Mouse (Mus musculus): ENCODE data around the gene Gm28047.
A peak's percentile ranks its signal among the peaks of the same experiment; 100 is the strongest.
"Not testable (repeated sequence)": the region's sequence is repeated elsewhere in the genome, so short reads cannot be mapped to it uniquely, and the experiment has no call there.

Gm28047 gene

DNA sequence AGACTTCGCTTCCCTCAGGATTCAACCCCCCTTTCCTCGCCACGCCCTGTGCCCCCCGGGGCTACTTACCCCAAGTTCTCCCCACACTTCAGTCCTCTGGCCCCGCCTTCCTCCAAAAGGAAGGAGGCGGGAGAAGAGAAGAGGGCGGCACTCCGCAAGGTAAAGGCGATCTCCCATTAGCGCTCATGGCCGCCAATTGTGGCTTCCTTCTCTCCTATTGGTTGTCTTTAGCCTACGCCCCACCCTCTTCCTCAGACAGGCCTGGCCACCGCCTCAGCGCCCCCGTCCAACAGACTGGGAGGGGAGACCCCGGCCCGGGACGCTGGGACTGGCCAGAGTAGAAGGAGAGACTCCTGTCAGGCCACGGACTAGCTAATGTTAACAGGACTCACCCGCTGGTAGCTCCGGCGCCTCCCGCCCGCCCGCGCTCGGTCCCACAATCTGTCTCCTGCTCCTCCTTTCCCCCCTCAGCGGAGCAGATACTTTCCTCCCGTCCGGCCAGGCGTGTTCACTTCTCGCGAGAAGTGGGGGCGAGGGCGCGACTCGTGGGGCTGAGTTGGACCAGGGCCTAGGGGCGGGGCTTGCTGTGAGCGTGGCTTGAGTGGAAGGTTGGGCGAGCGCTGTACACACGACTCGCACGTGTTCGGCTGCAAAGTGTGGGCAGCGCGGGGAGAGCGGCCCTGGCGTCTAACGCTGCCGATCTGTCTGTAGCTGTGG is at the start of gene Gm28047, which contains the start of gene Atf7:
Gene Gm28047, minus strand, starts transcription at position 98 of the 717 bp plus-strand sequence.
Gene Atf7, minus strand, starts transcription at position 495 of the 717 bp plus-strand sequence.
- DNase-seq: peak; percentile 100

DNA sequence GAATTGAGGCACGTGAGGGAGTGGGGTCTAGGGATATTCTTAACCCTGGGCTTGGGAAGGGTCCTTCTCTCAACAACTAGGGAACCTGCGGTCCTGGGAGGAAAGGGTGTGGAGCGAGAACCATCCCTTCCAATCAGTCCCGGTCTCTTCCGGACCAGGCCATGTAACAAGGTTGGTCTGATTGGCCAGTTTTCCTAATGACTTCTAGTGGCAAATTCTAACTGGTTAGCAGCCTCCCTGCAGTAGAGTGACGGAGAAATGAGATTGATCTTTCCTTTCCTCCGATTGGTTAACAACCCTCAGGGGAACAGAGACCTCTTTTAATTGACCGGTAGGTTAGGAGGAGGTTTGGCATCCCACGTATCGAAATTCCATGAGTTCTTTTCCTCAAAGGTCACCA is 48.7 kb upstream of the Gm28047 start:
- DNase-seq: no peak

DNA sequence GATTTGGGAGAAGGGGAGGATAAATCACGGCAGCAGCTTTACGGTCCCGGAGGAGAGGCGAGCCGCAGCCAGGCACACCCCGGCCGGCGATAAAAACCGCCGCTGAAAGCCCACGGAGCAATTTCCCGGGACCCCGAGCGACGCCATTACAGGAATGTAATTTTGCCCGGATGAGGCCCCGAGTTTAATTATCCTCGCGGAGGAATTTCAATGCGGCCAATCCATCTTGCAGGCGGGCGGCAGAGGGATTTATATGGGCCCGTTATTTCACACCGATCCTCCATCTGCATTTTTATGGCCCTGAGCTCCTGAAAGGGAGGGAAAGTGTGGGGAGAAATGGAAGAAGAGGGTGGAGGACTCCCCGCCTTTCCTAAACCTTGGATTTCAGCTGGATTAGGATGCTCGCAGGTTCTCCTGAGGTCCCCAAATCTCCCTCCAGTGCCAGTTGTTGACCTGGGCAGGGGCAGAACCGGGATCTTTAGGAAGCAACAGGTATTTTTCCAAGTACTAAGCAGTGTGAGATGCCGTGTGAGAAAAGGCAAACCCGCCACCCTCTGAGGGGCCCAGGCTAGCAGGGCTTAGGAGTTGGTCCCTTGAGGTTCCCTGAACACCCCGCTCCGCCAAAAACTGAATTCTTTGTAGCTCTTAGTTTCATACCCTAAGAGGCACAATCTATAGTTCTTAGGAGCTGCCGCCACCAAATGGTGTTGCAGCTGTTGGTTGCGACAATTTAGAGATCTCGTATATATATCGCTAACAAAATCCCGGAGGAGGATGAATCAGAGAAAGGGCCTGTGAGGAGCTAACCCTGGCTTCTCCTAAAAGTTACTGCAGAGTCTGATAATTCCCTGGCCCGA is 47.6 kb upstream of the Gm28047 start, which contains the start of gene Atp5g2:
Gene Atp5g2, minus strand, starts transcription at position 138 of the 857 bp plus-strand sequence.
- DNase-seq: peak; percentile 21

DNA sequence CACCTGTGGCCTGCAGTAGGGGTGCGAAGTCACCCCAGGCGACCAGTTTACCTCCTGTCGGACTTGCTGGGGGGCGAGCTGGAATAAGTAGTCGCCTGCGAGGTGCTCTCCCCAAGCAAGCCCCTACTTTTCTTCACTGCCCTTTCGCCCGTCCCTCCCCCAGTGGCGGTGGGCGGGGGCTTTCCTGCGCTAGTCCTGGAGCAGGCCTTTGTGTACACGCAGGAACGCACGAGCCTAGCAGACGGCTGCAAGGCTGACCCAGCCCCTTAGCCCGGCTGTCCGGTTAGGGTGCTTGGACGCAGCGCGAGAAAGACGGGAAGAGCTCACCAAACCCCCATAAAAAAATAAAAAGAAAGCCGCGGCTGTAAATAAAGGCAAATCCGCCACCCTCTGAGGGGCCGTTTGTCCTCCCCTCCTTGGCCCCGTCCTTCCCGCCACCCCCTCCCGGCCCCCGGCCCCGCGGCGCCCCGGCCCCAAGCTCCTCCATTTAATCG is 46.9 kb upstream of the Gm28047 start:
- peak; percentile 70 for DNase-seq

DNA sequence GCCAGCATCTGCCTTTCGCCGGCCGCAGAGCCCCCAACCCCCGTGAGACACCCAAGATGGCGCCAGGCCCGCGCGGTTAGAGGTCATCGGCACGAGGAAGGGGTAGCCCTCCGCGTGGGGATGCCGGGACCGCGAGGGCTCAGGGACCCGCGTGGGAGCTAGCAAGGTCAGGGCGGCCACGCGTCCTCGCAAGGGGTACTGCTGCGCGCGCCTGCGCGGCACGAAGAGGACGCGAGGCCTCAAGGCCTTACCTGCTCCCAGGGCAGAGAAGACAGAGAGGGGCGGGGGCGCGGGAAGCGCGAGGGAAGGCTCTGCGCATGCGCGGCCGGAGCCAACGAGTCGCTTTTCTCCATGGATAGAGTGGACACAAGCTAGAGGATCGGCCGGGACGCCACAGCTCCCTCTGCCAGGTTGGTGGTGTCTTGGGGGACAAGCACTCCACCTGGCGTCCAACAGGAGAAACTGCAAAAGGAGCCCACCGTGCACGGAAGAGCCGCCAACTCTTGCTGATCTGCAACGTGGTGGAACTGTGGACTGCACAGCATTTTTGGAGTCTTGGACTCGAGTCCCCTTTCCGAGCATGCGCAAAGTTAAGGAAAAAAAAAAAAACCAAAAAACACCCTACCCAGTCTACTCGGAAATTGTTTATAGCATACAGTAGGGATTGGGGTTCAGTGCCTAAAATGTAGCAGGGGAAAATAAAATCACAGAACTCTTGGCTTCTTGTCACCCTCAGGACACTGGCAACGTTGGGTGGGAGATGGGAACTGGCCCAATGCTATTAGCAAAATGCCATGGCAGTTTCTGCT is 46.1 kb upstream of the Gm28047 start:
- peak; percentile 98 for DNase-seq

DNA sequence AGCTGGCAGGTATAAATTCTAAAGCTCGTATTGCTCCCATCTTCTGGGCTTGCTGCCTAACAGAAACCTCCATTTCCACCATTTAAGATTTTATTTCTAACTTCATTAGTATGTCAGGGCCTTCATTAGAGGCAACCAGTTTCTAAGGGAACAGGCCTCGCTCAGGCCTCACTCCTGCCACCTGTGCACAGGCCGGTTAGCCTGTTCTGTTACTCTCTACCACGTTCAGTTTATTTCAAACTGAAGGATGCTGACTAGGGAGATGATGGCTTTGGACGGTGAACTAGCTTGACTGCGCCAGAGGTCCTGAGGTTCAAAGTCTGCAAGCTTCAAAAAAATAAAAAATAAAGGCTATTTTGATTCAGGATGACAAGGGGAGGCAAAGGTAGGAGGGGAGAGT is 45.4 kb upstream of the Gm28047 start:
- DNase-seq: no peak

DNA sequence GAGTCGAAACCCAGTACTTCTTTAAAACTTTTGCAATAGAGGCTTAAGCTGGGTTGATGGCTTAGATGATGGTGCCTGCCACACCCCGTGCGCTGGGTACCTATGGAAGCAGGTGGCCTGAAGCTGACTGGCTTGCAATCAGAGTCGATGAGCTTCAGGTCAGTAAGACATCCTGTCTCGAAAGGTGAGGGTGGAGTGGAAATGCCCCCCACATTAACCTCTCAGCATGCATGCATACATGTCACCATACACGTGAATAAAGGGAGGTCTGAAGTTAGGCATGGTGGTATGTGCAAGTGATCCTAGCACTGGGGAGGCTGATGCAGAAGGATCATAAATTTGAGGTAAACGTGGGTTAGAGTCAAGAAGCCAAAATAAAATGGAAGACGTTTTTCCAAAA is 44.7 kb upstream of the Gm28047 start:
- peak; percentile 4 for DNase-seq

DNA sequence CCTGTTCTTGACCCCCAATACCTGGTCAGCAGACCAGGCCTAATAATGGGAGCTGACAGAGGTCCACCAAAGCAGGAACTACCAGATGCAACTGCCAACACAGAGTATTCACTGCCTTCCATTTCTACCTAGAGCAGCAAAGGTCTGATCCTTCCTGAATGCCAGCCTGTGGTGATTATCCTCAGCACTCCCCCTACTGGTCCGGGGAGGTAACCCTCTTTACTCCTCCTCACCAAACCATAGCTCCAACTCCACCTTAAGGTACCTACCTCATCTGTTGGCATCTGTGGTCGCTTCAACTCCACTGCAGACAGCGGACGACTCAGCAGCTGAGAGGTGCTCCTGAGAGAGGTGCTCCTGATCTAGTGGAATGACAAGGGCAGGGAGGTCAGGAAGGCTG is 40.6 kb upstream of the Gm28047 start:
- peak; percentile 72 for DNase-seq

DNA sequence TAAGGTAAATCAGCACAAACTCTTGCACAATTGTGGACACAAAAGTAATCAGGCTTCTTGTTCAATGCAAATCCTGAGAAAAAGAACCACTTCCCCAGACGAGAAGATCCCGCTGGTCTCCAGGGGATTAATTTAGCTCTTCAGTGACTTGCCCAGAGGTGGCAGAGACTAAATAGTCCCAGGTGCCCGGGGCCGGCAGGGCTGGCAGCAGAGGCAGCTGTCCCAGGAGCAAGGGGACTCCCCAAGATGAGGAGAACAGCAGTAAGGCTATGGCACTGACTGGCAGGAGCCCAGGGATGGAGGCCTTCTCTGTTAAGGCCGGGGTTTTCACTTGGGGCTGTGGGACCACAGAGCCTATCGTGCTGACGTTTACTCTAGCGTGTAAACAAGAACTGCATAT is 39.0 kb upstream of the Gm28047 start:
- DNase-seq: no peak

DNA sequence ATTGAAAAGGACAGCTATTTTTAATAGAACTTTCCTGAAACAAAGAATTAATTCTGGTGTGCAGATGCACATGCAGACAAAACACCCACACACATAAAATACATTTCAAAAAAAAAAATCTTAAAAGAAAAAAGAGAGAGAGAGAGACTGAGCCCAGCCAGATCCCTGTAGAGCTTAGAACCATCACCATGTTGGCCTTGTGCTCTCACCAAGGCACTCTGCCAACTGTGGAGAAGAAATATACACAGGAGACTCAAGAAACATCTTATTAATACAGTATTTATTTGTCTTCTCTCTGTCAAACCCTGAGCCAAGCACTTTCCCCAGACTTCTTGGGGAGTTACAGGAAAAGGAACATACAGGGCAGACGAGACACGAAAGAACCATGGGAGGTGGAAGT is 37.7 kb upstream of the Gm28047 start:
- not testable (repeated sequence) for DNase-seq

DNA sequence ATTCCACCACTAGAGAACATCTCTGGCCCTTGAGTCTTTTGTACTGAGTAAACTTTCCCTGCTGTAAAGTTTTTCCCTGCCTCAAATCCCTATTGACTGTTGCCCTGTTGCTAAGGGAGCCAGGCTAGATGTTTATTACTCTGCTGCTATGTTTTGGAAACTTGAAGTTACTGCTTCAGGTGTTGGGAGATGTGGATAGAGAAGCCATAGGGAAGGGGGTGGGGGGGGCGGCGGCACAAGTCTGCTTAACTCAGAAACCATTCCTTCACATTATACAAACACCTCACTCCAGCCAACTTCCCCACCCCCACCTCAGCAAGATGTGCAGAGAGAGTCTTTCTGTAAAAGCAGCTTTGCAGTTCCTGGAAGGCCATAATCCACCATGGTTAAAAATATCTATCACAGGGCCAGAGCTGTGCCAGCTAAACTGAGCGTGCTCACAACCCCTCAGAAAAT is 33.1 kb upstream of the Gm28047 start:
- no peak for DNase-seq

DNA sequence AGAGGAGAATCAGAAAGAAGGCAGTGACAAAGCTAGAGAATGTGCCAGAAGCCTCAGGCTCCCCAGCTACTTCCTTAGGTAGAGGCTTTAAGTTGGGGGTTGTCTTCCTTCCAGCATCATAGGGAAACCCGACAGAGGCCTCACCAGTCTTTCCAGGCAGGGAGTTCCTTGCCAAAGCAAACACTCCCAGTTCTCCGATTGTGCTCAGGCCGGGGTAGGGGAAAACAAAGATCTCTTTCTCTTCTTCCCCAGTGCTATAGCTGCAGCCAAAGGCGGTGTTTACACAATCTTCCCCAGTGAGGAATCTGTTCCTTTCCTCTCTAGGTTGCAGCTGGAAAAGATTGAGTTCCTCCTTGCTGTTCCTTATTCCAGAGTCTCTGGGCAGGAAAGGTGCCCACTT is 31.8 kb upstream of the Gm28047 start:
- no peak for DNase-seq

DNA sequence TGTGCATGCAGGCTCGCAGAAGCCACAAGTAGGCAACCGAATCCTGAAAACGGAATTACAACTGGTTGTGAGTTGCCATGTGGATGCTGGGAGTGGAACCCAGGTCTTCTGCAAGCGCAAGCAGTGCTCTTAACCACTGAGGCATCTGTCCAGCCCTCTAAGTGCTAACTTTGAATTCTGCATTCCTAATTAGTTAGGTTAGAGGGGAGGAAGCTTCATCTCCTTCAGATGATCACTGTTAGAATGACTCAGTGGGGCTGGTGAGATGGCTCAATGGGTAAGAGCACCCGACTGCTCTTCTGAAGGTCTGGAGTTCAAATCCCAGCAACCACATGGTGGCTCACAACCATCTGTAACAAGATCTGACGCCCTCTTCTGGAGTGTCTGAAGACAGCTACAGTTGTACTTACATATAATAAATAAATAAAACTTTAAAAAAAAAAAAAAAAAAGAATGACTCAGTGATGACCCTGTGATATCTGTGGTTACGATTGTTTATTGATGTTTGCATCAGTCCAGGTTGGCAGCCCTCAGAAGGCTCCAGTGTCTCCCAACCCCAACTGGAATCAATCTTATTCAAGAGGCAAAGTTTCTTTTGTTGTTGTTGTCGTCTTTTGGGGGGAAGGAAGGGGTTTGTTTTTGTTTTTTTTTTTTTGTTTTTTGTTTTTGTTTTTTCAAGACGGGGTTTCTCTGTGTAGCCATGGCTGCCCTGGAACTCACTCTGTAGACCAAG is 27.2 kb upstream of the Gm28047 start:
- DNase-seq: not testable (repeated sequence)

DNA sequence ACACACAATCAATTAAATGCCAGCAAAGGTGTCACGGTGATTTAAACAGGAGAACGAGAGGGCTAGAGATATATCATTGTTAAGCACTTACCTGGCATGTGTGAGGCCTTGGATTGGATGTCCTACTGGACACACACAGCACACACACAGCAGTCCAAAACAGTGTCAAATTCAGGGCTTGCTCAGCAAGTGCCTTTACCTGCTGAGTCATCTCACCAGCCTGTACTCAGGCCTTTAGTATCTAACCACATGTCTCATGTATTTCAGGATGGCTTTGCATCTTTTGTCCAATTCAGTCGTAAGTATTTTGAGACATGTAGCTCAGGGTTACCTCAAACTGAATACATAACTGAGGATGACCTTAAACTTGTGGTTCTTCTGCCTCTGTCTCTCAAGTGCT is 26.2 kb upstream of the Gm28047 start:
- no peak for DNase-seq

DNA sequence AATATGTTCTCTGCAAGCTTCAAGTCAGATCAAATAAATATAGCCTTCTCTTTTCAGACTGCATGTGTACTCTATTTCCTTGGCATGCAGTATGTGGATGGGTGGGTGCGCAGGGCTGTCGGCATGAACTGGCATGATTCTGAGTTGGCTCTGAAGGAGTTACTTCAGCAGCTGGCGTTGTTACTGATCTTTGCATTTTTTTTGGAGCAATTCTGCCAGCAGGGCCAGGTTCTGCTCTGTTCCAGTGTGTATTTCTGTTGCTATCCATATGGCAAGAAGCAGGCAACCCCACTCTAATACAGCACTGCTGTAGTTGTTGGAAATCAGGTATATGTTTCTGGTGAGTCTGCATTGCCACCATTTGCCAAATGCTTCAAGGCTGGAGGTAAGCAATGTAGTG is 10.9 kb upstream of the Gm28047 start:
- DNase-seq: no peak

DNA sequence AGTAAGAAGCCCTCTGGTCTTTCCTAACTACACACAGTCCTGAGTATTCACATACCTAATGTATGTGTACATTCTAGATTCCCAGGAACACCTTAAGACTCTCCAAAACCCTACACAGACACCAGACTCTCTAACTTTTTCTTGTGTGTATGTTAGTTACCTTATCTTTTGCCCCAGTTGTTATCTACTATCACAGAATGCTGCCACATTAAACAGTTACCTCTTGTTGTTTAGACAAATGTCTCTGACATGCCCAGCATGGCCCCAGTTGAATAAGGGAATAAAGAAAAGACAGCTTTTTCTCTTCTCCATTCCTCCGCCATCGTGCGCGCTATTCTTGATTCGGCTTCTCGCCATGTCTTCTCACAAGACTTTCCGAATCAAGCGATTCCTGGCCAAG is 9.8 kb upstream of the Gm28047 start:
- no peak for DNase-seq

DNA sequence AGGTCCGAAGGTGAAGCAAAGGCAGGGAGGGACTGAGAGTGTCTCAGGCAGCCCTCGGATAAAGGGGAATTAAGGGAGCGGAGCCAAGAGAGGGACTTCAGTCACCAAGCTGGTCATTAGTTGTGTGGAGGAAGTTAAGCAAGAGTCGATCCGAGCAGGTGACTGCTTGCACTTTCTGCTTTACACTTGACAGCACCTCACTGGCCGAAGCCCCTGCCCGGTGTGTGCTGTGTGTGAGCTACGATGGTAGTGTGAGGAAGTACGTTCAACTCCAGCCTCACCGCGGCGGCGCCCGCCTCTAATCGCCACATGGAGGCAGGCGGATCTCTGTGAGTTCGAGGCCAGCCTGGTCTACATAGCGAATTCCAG is 804 bp upstream of the Gm28047 start:
- peak; percentile 64 for DNase-seq

DNA sequence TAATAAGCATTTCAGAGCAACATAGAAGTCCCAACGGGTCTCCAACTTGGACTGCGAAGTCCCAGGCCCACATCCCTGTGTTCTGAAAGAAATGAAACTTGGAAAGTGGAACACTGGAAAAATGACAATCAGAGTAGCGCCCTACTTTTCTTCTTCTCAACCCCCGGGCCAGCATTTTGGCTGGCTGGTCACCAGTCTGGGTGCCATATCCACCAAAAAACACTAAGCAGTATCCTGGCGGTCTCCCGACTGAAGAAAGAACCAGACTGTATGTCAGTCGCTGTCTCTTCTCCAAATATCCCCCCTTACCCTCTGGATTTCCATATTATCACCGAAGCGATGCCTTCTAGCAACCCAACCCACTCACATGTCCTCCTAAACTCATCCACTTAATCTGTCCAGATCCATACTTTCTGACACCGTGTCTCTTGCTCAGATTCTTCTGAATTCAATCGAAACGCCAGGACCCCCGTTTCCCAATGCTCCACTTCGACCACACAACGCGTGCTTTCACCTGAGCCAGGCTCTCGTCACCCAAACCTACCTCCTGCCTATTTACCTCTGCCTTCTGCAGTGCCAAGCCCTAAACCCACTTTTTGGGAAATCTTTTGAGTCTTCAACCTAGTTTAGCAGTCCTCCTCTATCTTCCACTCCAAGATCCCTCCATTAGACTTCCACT is 437 bp downstream of the Gm28047 start:
- peak; percentile 5 for DNase-seq

DNA sequence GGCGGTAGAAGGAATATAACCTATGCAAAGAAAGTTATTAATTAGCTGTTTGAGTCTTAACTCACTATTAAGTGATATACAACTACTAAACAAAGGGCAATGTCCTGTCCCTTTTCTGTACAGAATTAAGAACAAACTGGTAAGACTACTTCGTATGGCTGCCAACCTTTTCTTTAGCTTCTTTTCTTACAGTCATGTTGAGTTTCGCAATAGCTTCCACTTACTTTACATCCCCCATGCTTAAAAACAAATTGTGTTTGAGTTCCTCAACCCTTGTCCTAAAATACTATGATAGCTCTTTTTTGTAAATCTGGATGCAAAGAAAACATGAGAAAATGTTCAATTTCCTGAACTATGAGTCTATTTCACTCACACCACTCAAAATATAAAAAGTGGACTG is 1.7 kb downstream of the Gm28047 start:
- DNase-seq: no peak

DNA sequence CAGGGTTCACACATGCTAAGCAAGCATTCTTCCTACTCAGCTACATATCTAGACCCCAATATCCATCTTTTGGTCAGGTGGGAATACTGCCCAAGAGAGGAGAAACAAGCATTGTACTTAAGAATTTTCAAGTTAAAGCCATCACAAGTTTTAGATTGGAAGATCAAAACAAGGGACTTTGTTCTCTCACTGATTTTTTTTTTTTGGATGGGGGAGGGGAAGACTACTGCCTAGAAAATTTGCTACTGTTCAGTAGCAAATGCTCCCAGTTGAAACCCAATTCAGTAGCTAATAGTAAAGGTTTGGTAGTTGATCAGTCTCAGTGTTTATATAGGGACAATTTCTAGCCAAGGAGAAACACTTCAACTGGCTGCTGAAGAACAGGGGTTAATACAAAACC is 2.3 kb downstream of the Gm28047 start:
- no peak for DNase-seq

DNA sequence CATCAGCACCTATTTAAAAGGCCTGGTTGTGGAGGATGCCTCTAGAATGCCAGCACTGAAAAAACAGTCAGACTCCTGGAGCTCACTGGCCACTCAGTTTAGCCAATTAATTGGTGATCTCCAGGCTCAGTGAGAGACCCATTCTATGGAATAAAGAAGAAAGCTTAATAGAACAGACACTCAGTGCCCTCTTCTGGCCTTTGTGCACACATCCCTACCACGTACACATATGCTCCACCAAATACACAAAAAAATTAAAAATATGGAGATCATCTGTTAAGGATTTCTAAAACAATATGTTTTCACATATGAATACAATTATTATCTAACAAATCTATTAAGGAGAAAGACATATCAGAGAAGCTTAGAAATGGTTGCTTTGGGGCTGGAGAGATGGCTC is 4.1 kb downstream of the Gm28047 start:
- no peak for DNase-seq

DNA sequence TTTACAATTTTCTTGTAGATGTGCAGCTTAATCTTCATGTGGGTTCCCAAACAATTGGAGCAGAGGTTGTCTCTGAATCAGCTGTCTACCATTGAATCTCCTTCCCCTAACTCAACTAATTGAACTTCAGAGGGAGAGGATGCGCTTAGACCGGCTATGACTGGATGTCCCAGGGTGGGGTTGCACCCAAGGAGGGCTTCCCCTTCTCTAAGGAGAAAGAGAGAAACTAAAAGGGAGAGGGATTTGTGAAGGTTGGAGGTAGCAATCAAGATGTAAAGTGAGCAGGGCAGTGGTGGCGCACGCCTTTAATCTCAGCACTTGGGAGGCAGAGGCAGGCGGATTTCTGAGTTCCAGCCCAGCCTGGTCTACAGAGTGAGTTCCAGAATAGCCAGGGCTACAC is 5.4 kb downstream of the Gm28047 start:
- no peak for DNase-seq

Data from thymus, postnatal 14 days (tissue).